Mouse (Mus musculus) ES-Bruce4 (cell line): Measurements from ENCODE around the gene Atl3.

ENCODE experiments used
- CTCF ChIP-seq: IDR thresholded peaks from one replicate; pipeline ENCODE4 v1.8.1; 2011; ENCODE audit warnings: low read depth, low read length
- EP300 ChIP-seq: IDR thresholded peaks from 2 replicates; pipeline ENCODE4 v1.6.1; 2011; ENCODE audit warnings: low read depth, low read length; ENCODE audit not compliant: insufficient read depth
- POLR2A ChIP-seq: IDR thresholded peaks from one replicate; pipeline ENCODE4 v1.8.1; 2011; ENCODE audit warnings: low read length; ENCODE audit not compliant: insufficient read depth

DNA sequence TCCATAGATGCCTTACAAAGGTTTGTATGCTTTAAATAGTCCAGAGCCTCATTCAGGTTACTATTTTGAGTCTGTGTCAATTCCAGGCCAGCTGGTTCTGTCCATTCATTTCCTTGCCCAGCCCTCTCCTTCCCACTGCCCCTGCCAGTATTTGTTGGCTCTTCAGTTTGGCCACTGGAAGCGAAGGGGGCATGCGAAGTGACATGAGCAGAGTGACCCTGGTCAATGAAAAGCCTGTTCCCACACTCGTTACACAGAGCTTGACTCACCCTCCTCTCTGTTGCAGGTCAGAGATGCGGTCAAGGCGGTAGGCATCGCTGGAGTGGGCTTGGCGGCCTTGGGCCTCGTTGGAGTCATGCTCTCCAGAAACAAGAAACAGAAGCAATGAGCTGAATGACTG is 91.4 kb downstream of the Atl3 start:
- TF ChIP-seq CTCF (no peak), POLR2A (no peak), EP300 (no peak)
